Mouse (Mus musculus) heart, postnatal 14 days (tissue): ENCODE data around the gene Usp44. TPM values are rescaled to one million over a fixed set of nuclear protein-coding genes. Genes with fewer than 3 reads are reported as not detected.
A peak's percentile ranks its signal among the peaks of the same experiment; 100 is the strongest.
"Not testable (repeated sequence)": the region's sequence is repeated elsewhere in the genome, so short reads cannot be mapped to it uniquely, and the experiment has no call there.

Experiments used
- DNase-seq, 2 experiments: peaks; one replicate each; pipeline ENCODE4 v3.0.0; 2021 to 2022
- intact Hi-C: fragments of 180-260 bp; cut with DNase I; formaldehyde crosslinking; loops from one replicate; pipeline ENCODE4 v1.15.1; 2025
- long read RNA-seq, 2 experiments: library from polyadenylated mRNA; stranded (forward); transcript quantifications; one replicate each; pipeline ENCODE4 v2.0.0; 2021
- total RNA-seq, 2 experiments: library from RNA; stranded (reverse); gene quantifications; 2 replicates each; pipeline ENCODE4 v1.2.3; 2021

Gene Usp44
- under 1 TPM in 1 of 2 experiments, not detected in 1; 0.15 TPM for total RNA-seq
- long read RNA-seq, experiment 1: 0 reads
- long read RNA-seq, experiment 2: 0 reads

GRCm38 (mm10) chr10:93830931-93831729, at the start of gene Usp44:
Gene Usp44, plus strand, starts transcription at chr10:93831555.
- intact Hi-C loops: no loop called here
- no peak for DNase-seq

- no peak for DNase-seq
- intact Hi-C loops: no loop called here
Measured at GRCm38 (mm10) chr10:93783216-93784013, 47.9 kb upstream of the Usp44 start.

- DNase-seq: no peak
- intact Hi-C loops: no loop called here
Measured at GRCm38 (mm10) chr10:93799711-93800362, 31.5 kb upstream of the Usp44 start.

- intact Hi-C loops: no loop called here
- DNase-seq: peak in 1 of 2 experiments; percentile 16
Measured at GRCm38 (mm10) chr10:93800363-93800722, 31.0 kb upstream of the Usp44 start.

GRCm38 (mm10) chr10:93800895-93801294, 30.5 kb upstream of the Usp44 start:
- DNase-seq: no peak
- intact Hi-C loops: no loop called here

- intact Hi-C loops: no loop called here
- DNase-seq: no peak
Measured at GRCm38 (mm10) chr10:93803199-93803598, 28.2 kb upstream of the Usp44 start.

- DNase-seq, intact Hi-C loops: not testable (repeated sequence)
Measured at GRCm38 (mm10) chr10:93809438-93809837, 21.9 kb upstream of the Usp44 start.

- DNase-seq: no peak
- intact Hi-C loops: loop anchor here (5.0 to 10.0 kb wide), 2 partner anchors 164 to 198 kb away; no protein-coding TSS in a partner anchor
Measured at GRCm38 (mm10) chr10:93810590-93811185, 20.7 kb upstream of the Usp44 start.

GRCm38 (mm10) chr10:93812098-93812497, 19.3 kb upstream of the Usp44 start:
- DNase-seq: no peak
- intact Hi-C loops: loop anchor here (5.0 to 10.0 kb wide), 2 partner anchors 163 to 200 kb away; no protein-coding TSS in a partner anchor

GRCm38 (mm10) chr10:93812774-93813415, 18.5 kb upstream of the Usp44 start:
- intact Hi-C loops: loop anchor here (1.0 to 10.0 kb wide), 3 partner anchors 162 to 219 kb away; no protein-coding TSS in a partner anchor
- peak; percentile 77 to 86 for DNase-seq

- intact Hi-C loops: loop anchor here (1.0 to 10.0 kb wide), 3 partner anchors 161 to 219 kb away; no protein-coding TSS in a partner anchor
- DNase-seq: no peak
Measured at GRCm38 (mm10) chr10:93813755-93814154, 17.6 kb upstream of the Usp44 start.

GRCm38 (mm10) chr10:93818661-93819060, 12.7 kb upstream of the Usp44 start:
- DNase-seq: peak; percentile 61 to 83
- intact Hi-C loops: loop anchor here (2.0 to 10.0 kb wide), 2 partner anchors 156 to 298 kb away; no protein-coding TSS in a partner anchor

- intact Hi-C loops: no loop called here
- DNase-seq: no peak
Measured at GRCm38 (mm10) chr10:93829898-93830831, 1.2 kb upstream of the Usp44 start.

- DNase-seq: no peak
- intact Hi-C loops: no loop called here
Measured at GRCm38 (mm10) chr10:93831730-93832574, 597 bp downstream of the Usp44 start.

GRCm38 (mm10) chr10:93832811-93833210, 1.5 kb downstream of the Usp44 start:
- no peak for DNase-seq
- intact Hi-C loops: no loop called here

GRCm38 (mm10) chr10:93833370-93833698, 2.0 kb downstream of the Usp44 start:
- no peak for DNase-seq
- intact Hi-C loops: no loop called here

GRCm38 (mm10) chr10:93833699-93834393, 2.5 kb downstream of the Usp44 start:
- DNase-seq: peak; percentile 59 to 70
- intact Hi-C loops: no loop called here
